Mouse (Mus musculus): ENCODE results near the gene Aars.

The Aars gene

GRCm38 (mm10) chr8:111093865-111094718, 61.1 kb downstream of the Aars start, which contains the start of gene Pdpr:
Pdpr (plus strand) TSS chr8:111094630.
- DNase-seq (ENCODE audit: low spot score): peak; percentile 81

- peak; percentile 14 for DNase-seq (ENCODE audit: low spot score)
Observed at GRCm38 (mm10) chr8:111094719-111095302, 61.9 kb downstream of the Aars start.

All from ovary, postnatal 10 days (tissue).